Mouse (Mus musculus) ES-E14 (cell line): ENCODE data around the gene Ndufs2.

Experiments used
- CHD2 ChIP-seq: IDR thresholded peaks from 2 replicates; pipeline ENCODE4 v1.6.1; 2014; ENCODE audit warnings: mild to moderate bottlenecking, low read depth, low read length, inconsistent platforms
- ZC3H11A ChIP-seq: IDR thresholded peaks from 2 replicates; pipeline ENCODE4 v1.6.1; 2012; ENCODE audit warnings: low read depth, mild to moderate bottlenecking, inconsistent platforms, low read length, borderline replicate concordance
- ZNF384 ChIP-seq: IDR thresholded peaks from 2 replicates; pipeline ENCODE4 v1.6.1; 2012; ENCODE audit warnings: low read depth, low read length, inconsistent platforms

- TF ChIP-seq ZC3H11A (peak; percentile 34; the same call in 1 of the 2 replicates), CHD2 (no peak), ZNF384 (no peak)
Observed at GRCm38 (mm10) chr1:171220871-171221270, 30.3 kb downstream of the Ndufs2 start.
